Mouse (Mus musculus) left cerebral cortex, adult 8-10 months (tissue): ENCODE data around the gene Proz. TPM values are rescaled to one million over a fixed set of nuclear protein-coding genes. Genes with fewer than 3 reads are reported as not detected.
"Not testable (repeated sequence)": the region's sequence is repeated elsewhere in the genome, so short reads cannot be mapped to it uniquely, and the experiment has no call there.

Experiments
- DNase-seq, 2 experiments: peaks; one replicate each; pipeline ENCODE4 v3.0.0; 2022; ENCODE audit warnings: low spot score in 2 of 2
- total RNA-seq, 4 experiments: library from RNA; stranded (reverse); gene quantifications; 2 replicates each; pipeline ENCODE4 v1.2.4; 2022

Proz gene
- not detected for total RNA-seq

- no peak for DNase-seq
Observed at GRCm38 (mm10) chr8:13060441-13061150, at the start of gene Proz. Gene Proz, plus strand, starts transcription at chr8:13060914.

DNA sequence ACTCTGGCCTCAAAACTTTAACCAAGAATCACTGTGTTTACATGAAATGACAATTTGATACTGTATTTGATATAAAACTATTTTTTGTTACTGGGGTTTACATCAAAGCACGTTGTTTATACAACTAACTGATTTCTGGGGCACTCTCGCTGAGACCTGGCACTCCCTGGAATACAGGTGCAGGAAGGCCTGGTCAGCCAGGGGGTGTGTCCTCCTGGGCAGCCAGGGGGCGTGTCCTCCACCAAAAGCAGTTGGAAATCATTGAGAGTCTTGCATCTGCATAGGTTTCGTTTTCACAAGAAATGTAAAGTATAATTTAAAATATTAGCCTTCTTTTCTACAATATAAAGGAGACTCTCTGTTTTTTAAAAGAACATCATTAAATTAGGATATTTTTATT lies 41.2 kb upstream of the Proz start:
- no peak for DNase-seq

DNA sequence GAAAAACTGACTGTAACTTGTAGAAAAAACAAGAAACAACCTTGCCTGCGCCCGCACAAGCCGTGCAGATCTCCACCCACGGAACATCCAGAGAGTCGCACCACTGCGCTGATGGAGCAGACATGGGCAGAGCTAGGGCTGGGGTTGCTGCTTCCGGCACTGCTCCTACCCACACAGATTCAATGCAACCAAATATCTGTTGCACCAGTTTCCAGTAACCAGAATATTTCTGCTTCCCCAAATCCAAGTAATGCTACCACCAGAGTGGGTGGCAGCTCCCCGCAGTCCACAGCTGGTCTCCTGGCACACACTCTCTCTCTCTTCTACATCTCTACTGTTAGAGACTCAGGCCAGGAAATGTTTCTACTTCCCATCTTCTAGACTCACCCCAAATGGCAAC lies 38.9 kb upstream of the Proz start:
- DNase-seq: peak in 1 of 2 experiments; percentile 46

GRCm38 (mm10) chr8:13025487-13026224 lies 35.1 kb upstream of the Proz start, which contains the start of gene F7:
Gene F7, plus strand, starts transcription at chr8:13026034.
- DNase-seq: no peak

DNA sequence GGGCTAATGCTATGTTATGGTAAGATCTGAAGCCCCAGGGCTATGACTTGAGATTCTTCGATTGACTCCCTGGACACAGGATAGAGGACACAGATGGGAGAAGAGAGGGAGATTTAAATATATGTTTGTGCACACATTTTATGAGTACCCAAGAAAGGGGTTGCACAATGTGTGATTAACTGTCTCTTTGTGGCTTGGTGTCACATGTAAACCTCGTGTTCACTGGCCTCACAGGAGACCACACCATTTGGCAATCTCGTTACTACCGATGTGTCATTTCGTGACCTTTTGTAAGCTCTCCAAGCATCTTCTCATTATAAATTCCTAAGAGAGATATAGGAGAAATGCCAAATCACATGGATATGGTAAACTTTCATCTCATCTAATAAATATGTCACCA lies 33.1 kb upstream of the Proz start:
- DNase-seq: no peak

- peak; percentile 27 to 82 for DNase-seq
Observed at GRCm38 (mm10) chr8:13028482-13028881, 32.2 kb upstream of the Proz start.

DNA sequence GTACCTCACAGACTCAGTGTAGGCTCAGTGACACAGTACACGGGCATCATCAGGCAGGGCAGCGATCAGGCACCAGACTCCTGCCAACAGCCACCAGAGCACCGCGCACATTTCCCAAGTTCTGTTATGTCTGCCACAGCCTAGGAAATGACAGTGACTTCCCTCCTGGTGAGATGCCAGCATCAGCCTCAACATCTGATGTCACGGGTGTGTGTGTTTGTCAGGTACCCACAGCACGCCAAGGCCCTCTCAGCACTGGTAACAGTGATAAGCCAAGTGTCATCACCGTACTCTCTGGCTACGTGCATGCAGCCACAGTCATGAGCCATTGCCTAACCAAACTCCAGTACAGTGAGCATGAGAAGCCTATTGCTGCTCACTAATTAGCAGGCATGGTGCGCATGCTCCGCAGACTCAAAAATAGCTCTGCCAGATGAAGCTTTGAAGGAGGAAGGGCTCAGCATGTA lies 24.3 kb upstream of the Proz start:
- DNase-seq: no peak

- no peak for DNase-seq
Observed at GRCm38 (mm10) chr8:13037015-13037414, 23.7 kb upstream of the Proz start, which contains the start of gene F10. Gene F10, plus strand, starts transcription at chr8:13037308.

GRCm38 (mm10) chr8:13037569-13037968 lies 23.1 kb upstream of the Proz start:
- no peak for DNase-seq

DNA sequence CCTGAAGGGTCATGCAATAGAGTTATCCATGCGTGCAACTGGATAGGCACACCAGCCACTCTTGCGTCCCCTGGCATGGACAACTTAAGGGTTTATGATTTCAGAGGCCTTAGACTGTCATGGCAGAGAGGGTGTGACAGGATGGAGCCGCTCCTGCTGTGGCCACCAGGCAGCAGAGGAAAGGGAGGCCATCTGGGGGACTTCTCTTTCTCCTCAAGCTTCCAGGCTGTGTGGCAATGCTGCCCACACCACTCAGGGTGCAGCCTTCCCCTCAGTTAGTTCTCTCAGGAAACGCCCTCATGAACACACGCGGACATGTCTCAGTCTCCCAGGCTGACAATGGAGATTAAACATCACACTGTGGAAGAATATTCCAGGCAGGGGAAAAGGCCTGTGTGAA lies 21.7 kb upstream of the Proz start:
- no peak for DNase-seq

DNA sequence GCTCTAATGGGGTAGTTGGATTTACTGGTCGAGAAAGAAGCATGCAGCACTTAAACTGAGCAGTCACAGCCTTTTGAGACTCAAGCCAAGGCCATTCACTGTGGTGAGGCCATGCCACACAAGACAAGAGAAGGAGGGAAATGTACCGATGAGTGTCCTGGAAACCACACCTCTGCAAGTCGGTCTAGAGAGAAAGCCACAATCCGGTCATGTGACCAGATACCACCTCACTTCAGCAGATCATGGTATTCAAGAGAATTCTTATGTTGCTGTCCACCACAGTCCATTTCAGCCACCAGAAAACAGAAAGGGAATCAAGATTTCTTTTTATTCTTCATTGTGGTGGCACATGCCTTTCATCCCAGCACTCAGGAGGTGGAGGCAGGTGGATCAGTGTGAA lies 19.3 kb upstream of the Proz start:
- no peak for DNase-seq

DNA sequence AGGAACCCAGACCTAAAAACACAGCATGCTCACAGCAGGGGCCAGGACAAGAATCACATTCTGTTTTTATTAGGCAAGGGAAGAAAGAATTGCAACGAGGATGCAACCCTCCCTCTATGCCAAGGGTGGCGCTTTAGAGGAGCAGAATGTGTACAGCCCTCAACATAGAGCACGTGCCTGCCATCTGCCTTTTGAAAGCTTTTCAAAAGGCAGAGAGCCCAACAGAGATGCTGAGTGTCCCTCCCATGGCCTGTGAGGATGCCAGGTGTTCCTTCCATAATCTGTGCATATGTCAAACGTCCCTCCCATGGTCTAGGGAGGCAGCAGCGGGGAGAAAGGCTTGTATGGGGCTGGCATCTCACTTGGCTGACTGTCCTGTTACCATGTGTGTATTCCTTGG lies 13.1 kb upstream of the Proz start:
- no peak for DNase-seq

GRCm38 (mm10) chr8:13050550-13050949 lies 10.2 kb upstream of the Proz start:
- no peak for DNase-seq

DNA sequence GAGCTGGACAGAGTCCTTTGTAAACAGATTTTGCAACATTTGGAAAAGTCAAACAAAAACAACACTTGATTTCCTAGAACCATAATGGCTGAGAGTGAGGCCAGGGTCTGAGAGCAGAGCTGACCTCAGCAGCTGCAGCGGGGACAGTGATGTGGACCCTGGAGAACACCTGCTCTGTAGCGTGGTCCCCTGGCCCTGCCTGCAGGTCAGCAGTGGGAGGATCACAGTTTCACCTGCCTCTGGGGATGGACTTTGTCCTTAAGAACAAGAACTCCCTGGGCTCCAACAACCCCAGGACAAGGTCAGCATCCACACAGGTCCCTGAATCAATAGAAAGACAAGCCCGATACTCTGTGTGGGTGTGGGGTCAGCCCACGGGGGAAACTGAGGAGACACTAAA lies 3.4 kb upstream of the Proz start:
- DNase-seq: no peak

GRCm38 (mm10) chr8:13063112-13063511 lies 2.4 kb downstream of the Proz start:
- DNase-seq: no peak

DNA sequence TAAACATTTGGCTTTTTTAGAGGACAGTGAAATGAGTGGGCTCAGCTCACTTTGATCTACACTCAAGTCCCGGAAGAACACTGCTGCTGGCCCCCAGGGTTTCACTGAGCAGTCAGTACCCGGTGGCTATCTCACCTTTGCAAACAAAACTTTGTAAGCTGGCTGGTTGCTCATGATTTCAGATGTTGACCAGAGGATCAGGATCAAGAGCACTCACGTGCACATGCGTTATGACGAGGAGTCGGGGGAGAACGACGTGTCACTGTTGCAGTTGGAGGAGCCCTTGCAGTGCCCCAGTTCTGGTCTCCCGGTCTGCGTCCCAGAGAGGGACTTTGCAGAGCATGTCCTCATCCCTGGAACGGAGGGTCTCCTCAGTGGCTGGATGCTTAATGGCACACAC lies 12.5 kb downstream of the Proz start:
- no peak for DNase-seq

- DNase-seq: no peak
Observed at GRCm38 (mm10) chr8:13075044-13075443, 14.3 kb downstream of the Proz start.

- not testable (repeated sequence) for DNase-seq
Observed at GRCm38 (mm10) chr8:13075579-13075978, 14.9 kb downstream of the Proz start.

DNA sequence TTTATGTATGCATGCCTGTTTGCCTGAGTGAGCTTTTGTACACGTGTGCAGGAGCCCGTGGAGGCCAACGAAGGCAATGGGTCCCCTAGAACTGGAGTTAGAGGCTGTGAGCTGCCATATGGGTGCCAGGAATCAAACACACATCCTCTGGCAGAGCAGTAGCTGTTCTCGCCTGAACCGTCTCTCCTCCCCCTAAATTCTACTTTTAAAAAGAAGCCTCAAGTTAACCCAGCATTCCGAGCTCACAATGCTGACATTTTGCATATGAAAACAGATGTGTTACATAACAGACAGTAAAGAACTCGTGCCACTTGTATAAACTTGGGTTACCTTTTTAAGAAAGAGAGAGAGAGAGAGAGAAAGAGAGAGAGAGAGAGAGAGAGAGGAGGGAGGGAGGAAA lies 16.8 kb downstream of the Proz start:
- DNase-seq: no peak

- peak; percentile 82 to 95 for DNase-seq
Observed at GRCm38 (mm10) chr8:13104691-13105086, 44.0 kb downstream of the Proz start.

DNA sequence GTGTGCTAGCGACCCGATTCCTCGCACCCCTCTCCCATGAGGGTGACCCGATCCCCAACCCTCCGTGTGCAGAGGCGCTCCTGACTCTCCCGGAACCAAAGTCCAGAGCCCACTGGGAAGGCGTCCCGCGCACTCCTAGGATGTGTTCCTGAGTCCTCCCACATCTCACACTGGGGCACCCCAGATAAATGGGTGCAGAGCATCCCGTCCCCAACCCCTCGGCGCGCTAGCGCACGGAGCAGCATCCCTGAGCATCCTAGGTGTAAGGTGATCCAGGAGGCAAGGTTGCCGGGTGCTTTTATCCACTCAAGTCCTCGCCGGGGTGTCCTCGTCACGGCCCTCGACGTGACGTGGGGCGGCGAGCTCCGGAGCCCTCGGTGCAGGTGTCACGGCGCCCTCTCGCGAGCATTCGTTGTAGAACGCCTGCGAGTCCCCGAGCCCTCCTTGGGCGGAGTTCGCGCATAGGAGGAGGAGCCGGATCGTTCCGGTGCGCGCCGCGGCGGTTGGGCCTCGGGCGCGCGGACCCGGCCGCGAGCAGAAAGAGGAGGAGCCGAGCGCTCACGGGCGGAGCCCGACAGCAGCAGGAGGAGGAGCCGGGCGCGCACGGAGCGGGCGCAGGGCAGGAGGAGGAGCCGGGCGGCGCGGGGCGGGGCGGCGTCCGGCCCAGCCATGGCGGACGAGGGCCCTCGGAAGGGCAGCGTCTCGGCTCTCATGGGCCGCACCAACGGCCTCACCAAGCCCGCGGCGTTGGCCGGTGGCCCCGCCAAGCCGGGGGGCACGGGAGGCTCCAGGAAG lies 44.6 kb downstream of the Proz start, which contains the start of the genes Pcid2 and Cul4a:
Pcid2 (minus strand) TSS at position 373 of the 795 bp plus-strand sequence.
Cul4a (plus strand) TSS at position 535 of the 795 bp plus-strand sequence.
- DNase-seq: peak; percentile 91 to 95
